Mouse (Mus musculus): ENCODE data around the gene Dag1.
"Not testable (repeated sequence)": the region's sequence is repeated elsewhere in the genome, so short reads cannot be mapped to it uniquely, and the experiment has no call there.

Gene Dag1

GRCm38 (mm10) chr9:108227911-108228649, 35.7 kb downstream of the Dag1 start:
- DNase-seq (ENCODE audit: low spot score in 2 of 2), result no peak

- no peak for DNase-seq (ENCODE audit: low spot score in 2 of 2)
Measured at GRCm38 (mm10) chr9:108225166-108225565, 38.6 kb downstream of the Dag1 start.

- no peak for DNase-seq (ENCODE audit: low spot score in 2 of 2)
Measured at GRCm38 (mm10) chr9:108223633-108224032, 40.1 kb downstream of the Dag1 start.

- DNase-seq (ENCODE audit: low spot score in 2 of 2), result no peak
Measured at GRCm38 (mm10) chr9:108221566-108221965, 42.2 kb downstream of the Dag1 start.

GRCm38 (mm10) chr9:108220380-108220774, 43.4 kb downstream of the Dag1 start:
- DNase-seq (ENCODE audit: low spot score in 2 of 2), result peak in 1 of 2 experiments; percentile 27

GRCm38 (mm10) chr9:108219766-108220379, 43.9 kb downstream of the Dag1 start:
- peak in 1 of 2 experiments; percentile 26 for DNase-seq (ENCODE audit: low spot score in 2 of 2)

- no peak for DNase-seq (ENCODE audit: low spot score in 2 of 2)
Measured at GRCm38 (mm10) chr9:108217936-108218543, 45.7 kb downstream of the Dag1 start.

- no peak for DNase-seq (ENCODE audit: low spot score in 2 of 2)
Measured at GRCm38 (mm10) chr9:108217406-108217805, 46.4 kb downstream of the Dag1 start.

- no peak for DNase-seq (ENCODE audit: low spot score in 2 of 2)
Measured at GRCm38 (mm10) chr9:108213105-108213504, 50.7 kb downstream of the Dag1 start.

GRCm38 (mm10) chr9:108212426-108212825, 51.3 kb downstream of the Dag1 start:
- no peak for DNase-seq (ENCODE audit: low spot score in 2 of 2)

GRCm38 (mm10) chr9:108205571-108205901, 58.2 kb downstream of the Dag1 start:
- DNase-seq (ENCODE audit: low spot score in 2 of 2), result no peak

- DNase-seq (ENCODE audit: low spot score in 2 of 2), result no peak
Measured at GRCm38 (mm10) chr9:108204884-108205570, 58.7 kb downstream of the Dag1 start.

GRCm38 (mm10) chr9:108203015-108203414, 60.7 kb downstream of the Dag1 start:
- DNase-seq (ENCODE audit: low spot score in 2 of 2), result peak; percentile 59 to 68

- DNase-seq (ENCODE audit: low spot score in 2 of 2), result no peak
Measured at GRCm38 (mm10) chr9:108202169-108202568, 61.6 kb downstream of the Dag1 start.

- DNase-seq (ENCODE audit: low spot score in 2 of 2), result peak; percentile 87 to 94
Measured at GRCm38 (mm10) chr9:108201160-108201559, 62.6 kb downstream of the Dag1 start.

GRCm38 (mm10) chr9:108198621-108199020, 65.1 kb downstream of the Dag1 start:
- no peak for DNase-seq (ENCODE audit: low spot score in 2 of 2)

GRCm38 (mm10) chr9:108196920-108197677, 66.7 kb downstream of the Dag1 start:
- peak in 1 of 2 experiments; percentile 22 for DNase-seq (ENCODE audit: low spot score in 2 of 2)

GRCm38 (mm10) chr9:108196222-108196621, 67.5 kb downstream of the Dag1 start:
- not testable (repeated sequence) for DNase-seq (ENCODE audit: low spot score in 2 of 2)

GRCm38 (mm10) chr9:108189787-108190679, 73.7 kb downstream of the Dag1 start, which contains the start of gene Bsn:
Gene Bsn (minus strand): TSS chr9:108190384.
- DNase-seq (ENCODE audit: low spot score in 2 of 2), result peak; percentile 16 to 34

- no peak for DNase-seq (ENCODE audit: low spot score in 2 of 2)
Measured at GRCm38 (mm10) chr9:108189488-108189786, 74.3 kb downstream of the Dag1 start.

- DNase-seq (ENCODE audit: low spot score in 2 of 2), result no peak
Measured at GRCm38 (mm10) chr9:108189023-108189422, 74.7 kb downstream of the Dag1 start.

Data from urinary bladder, postnatal 36 days (tissue).